Comparison of ENCODE assay signal across 11 mouse cellular contexts in the genomic region with DNA sequence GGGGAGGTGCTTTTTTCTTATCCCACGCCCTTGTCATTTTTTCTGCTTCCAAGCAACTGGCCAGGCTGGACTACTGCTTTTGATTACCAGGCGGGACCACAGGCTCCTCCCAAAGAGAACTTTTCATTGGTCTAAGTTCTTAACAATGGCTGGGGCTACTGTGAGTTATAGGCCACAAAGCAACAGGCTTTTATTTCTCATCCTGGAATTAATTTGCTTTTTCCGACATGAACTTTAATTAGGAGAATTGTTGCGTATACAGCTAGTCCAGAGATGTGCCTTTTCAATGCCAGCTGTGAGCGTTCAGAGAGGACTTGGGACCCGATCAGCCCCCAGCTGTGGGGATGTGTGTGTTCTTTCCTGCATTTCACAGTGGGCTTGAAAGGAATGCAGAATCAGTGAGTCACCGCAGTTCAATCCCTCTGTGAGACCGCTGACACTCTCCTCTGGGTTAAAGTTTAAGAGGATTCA.
DNase-seq lines count a peak whose midpoint lies in the region; ATAC-seq and TF ChIP-seq lines count a peak whose summit lies in the region.
"Had no signal": no experiment of that assay in that cellular context is flagged by ENCODE, and none has a peak within 500 bp of the region (broad histone marks: within the 10 kb centered on the region; RNA-seq: fewer than 3 reads in every experiment).

No protein-coding gene starts in this region.

- POLR2A ChIA-PET in Patski (lab: Charles Lee) = no interaction called here

- WGBS in heart, embryonic 13.5 days = 38% methylated on average over 8 of the region's 8 CpGs
- WGBS in heart, adult 2 months = 59% methylated on average over 8 of the region's 8 CpGs
- 28% methylated on average over 8 of the region's 8 CpGs for WGBS in intestine, embryonic 14.5 days
- 8% methylated on average over 8 of the region's 8 CpGs for WGBS in limb, embryonic 12.5 days

- TF ChIP-seq EP300 in heart, adult 2 months (IDR thresholded peaks at IDR 0.05; ENCODE audit: insufficient read depth, low read depth, low read length) = no peak

- no peaks in the 10 kb centered on the region for H3K27me3 ChIP-seq in heart, embryonic 13.5 days (replicated peaks)
- no peaks in the 10 kb centered on the region for H3K27me3 ChIP-seq in heart, adult 2 months (ENCODE audit: control insufficient read depth, insufficient read depth, low read length)
- no peaks in the 10 kb centered on the region for H3K27me3 ChIP-seq in Patski
- H3K27me3 ChIP-seq in intestine, embryonic 14.5 days (replicated peaks; ENCODE audit: control insufficient read depth, insufficient read depth, low read length) = no peaks in the 10 kb centered on the region
- no peaks in the 10 kb centered on the region for H3K27me3 ChIP-seq in limb, embryonic 12.5 days
- H3K27me3 ChIP-seq: forebrain, embryonic 15.5 days; midbrain, embryonic 12.5 days had no signal

- no peak for TF ChIP-seq CTCF in heart, adult 2 months (IDR thresholded peaks at IDR 0.05)
- TF ChIP-seq CTCF in Patski (IDR thresholded peaks at IDR 0.05) = no peak

- 0 out of 2 replicates have a peak overlapping the region, but pooled peaks have one; percentile 38 for H3K9ac ChIP-seq in heart, embryonic 13.5 days
- H3K9ac ChIP-seq in heart, adult 2 months (ENCODE audit: low read depth, low read length) = no peak overlapping the region
- no peak overlapping the region for H3K9ac ChIP-seq in intestine, embryonic 14.5 days (ENCODE audit: low read length)
- H3K9ac ChIP-seq in limb, embryonic 12.5 days (replicated peaks) = no peak overlapping the region
- H3K9ac ChIP-seq: forebrain, embryonic 15.5 days; midbrain, embryonic 12.5 days had no signal

- H3K9me3 ChIP-seq in heart, embryonic 13.5 days = no peaks in the 10 kb centered on the region
- no peaks in the 10 kb centered on the region for H3K9me3 ChIP-seq in intestine, embryonic 14.5 days (ENCODE audit: control insufficient read depth, low read length)
- H3K9me3 ChIP-seq in limb, embryonic 12.5 days = no peaks in the 10 kb centered on the region
- H3K9me3 ChIP-seq: forebrain, embryonic 15.5 days; midbrain, embryonic 12.5 days had no signal

- CTCF ChIA-PET in Patski (lab: Charles Lee) = no interaction called here

- no peak overlapping the region for H3K4me2 ChIP-seq in heart, embryonic 13.5 days
- no peak overlapping the region for H3K4me2 ChIP-seq in intestine, embryonic 14.5 days (ENCODE audit: low read length)
- peak overlapping the region; percentile 32; the same call in 1 of the 2 replicates for H3K4me2 ChIP-seq in limb, embryonic 12.5 days
- H3K4me2 ChIP-seq: forebrain, embryonic 15.5 days; midbrain, embryonic 12.5 days had no signal

- no peak overlapping the region for H3K27ac ChIP-seq in heart, embryonic 13.5 days (replicated peaks)
- H3K27ac ChIP-seq in heart, adult 2 months = no peak overlapping the region
- H3K27ac ChIP-seq in intestine, embryonic 14.5 days (ENCODE audit: low read depth) = peak overlapping the region; percentile 24
- H3K27ac ChIP-seq in limb, embryonic 12.5 days = peak overlapping the region; percentile 79
- H3K27ac ChIP-seq: forebrain, embryonic 15.5 days; midbrain, embryonic 12.5 days had no signal

- H3K4me3 ChIP-seq in heart, embryonic 13.5 days = no peak overlapping the region
- no peak overlapping the region for H3K4me3 ChIP-seq in heart, adult 2 months
- no peak overlapping the region for H3K4me3 ChIP-seq in intestine, embryonic 14.5 days (ENCODE audit: low read depth, low read length)
- H3K4me3 ChIP-seq in limb, embryonic 12.5 days (replicated peaks) = no peak overlapping the region
- H3K4me3 ChIP-seq: forebrain, embryonic 15.5 days; midbrain, embryonic 12.5 days had no signal

- no peak for TF ChIP-seq POLR2A in heart, adult 2 months (IDR thresholded peaks at IDR 0.05; ENCODE audit: insufficient read depth, low read depth, low read length)

- no peaks in the 10 kb centered on the region for H3K36me3 ChIP-seq in heart, embryonic 13.5 days
- no peaks in the 10 kb centered on the region for H3K36me3 ChIP-seq in heart, adult 2 months (ENCODE audit: control insufficient read depth, insufficient read depth, low read length)
- H3K36me3 ChIP-seq in intestine, embryonic 14.5 days (ENCODE audit: control insufficient read depth, insufficient read depth, low read length) = no peaks in the 10 kb centered on the region
- no peaks in the 10 kb centered on the region for H3K36me3 ChIP-seq in limb, embryonic 12.5 days
- H3K36me3 ChIP-seq: forebrain, embryonic 15.5 days; midbrain, embryonic 12.5 days had no signal

- H3K4me1 ChIP-seq in heart, embryonic 13.5 days = peaks cover 36% of the 10 kb centered on the region
- H3K4me1 ChIP-seq in heart, adult 2 months (ENCODE audit: control insufficient read depth, insufficient read depth, low read length) = peaks cover 4% of the 10 kb centered on the region
- peaks cover 17% of the 10 kb centered on the region for H3K4me1 ChIP-seq in intestine, embryonic 14.5 days (replicated peaks; ENCODE audit: control insufficient read depth, insufficient read depth, low read length)
- H3K4me1 ChIP-seq in limb, embryonic 12.5 days (replicated peaks) = peaks cover 37% of the 10 kb centered on the region

- no peak for ATAC-seq in heart, embryonic 13.5 days (ENCODE audit: extremely low read depth, insufficient number of reproducible peaks, low FRiP score, low TSS enrichment)
- ATAC-seq in Patski = peak; percentile 55
- ATAC-seq in intestine, embryonic 14.5 days (replicated peaks; ENCODE audit: low FRiP score, low TSS enrichment, low read depth) = 0 out of 2 replicates have a peak, but pooled peaks have one; percentile 56
- 0 out of 2 replicates have a peak, but pooled peaks have one; percentile 48 for ATAC-seq in limb, embryonic 12.5 days (ENCODE audit: insufficient number of reproducible peaks, insufficient read depth, low FRiP score, low TSS enrichment, low read depth)
- ATAC-seq: forebrain, embryonic 15.5 days had no signal

- H3K79me2 ChIP-seq in heart, adult 2 months (replicated peaks; ENCODE audit: control insufficient read depth, insufficient read depth, low read length) = no peaks in the 10 kb centered on the region

- in situ Hi-C loops in Patski (cut with MboI; ENCODE audit: low pct_unique_long_range_greater_than_20kb) = no loop called here

- intact Hi-C loops in heart, adult 2 months (cut with DNase I) = no loop called here

- DNase-seq in heart, adult 2 months = no peak
- no peak for DNase-seq in Patski (ENCODE audit: low read depth, low spot score)
- peak; percentile 60 for DNase-seq in intestine, embryonic 14.5 days (ENCODE audit: low spot score)
- no peak for DNase-seq in urinary bladder, postnatal 4 days (ENCODE audit: low spot score in 2 of 2)
- no peak for DNase-seq in spleen, postnatal 14 days (ENCODE audit: low spot score in 2 of 2)
- DNase-seq in gastrocnemius, adult 18-20 months (ENCODE audit: low spot score) = no peak
- DNase-seq: right cerebral cortex, postnatal 14 days had no signal

Comparison
In these comparisons a context has a peak if more than half of its experiments do, and no peak if none do; other contexts are left out.
1. H3K27ac ChIP-seq: peak in intestine, embryonic 14.5 days (single experiment) and limb, embryonic 12.5 days (single experiment); none in heart, embryonic 13.5 days (single experiment) and heart, adult 2 months (single experiment).